Mouse (Mus musculus) forebrain, embryonic 13.5 days (tissue): ENCODE results near the gene Ntrk2. TPM values are rescaled to one million over a fixed set of nuclear protein-coding genes. Genes with fewer than 3 reads are reported as not detected.

Source experiments
- ATAC-seq: fragments of 200-750 bp; cut with Nextera tagmentation; 2 replicates; pipeline ENCODE4 v1.8.0; 2017
- H3K27ac ChIP-seq: fragments of 300-500 bp; sonication (generic); 2 replicates; pipeline ENCODE4 v1.5.1; 2015; ENCODE audit warnings: inconsistent platforms, mild to moderate bottlenecking, moderate library complexity
- H3K27me3 ChIP-seq: fragments of 300-500 bp; sonication (generic); 2 replicates; pipeline ENCODE4 v1.6.1; 2015; ENCODE audit warnings: mild to moderate bottlenecking, inconsistent platforms
- H3K36me3 ChIP-seq: fragments of 300-500 bp; sonication (generic); 2 replicates; pipeline ENCODE4 v1.6.1; 2015; ENCODE audit warnings: mild to moderate bottlenecking, inconsistent platforms; ENCODE audit not compliant: poor library complexity, severe bottlenecking
- H3K4me1 ChIP-seq: fragments of 300-500 bp; sonication (generic); 2 replicates; pipeline ENCODE4 v1.6.1; 2015; ENCODE audit warnings: inconsistent platforms
- H3K4me2 ChIP-seq: fragments of 300-500 bp; sonication (generic); 2 replicates; pipeline ENCODE4 v1.6.1; 2015; ENCODE audit warnings: inconsistent platforms, mild to moderate bottlenecking, moderate library complexity
- H3K4me3 ChIP-seq: fragments of 300-500 bp; sonication (generic); 2 replicates; pipeline ENCODE4 v1.5.1; 2015; ENCODE audit warnings: mild to moderate bottlenecking, inconsistent platforms
- H3K9ac ChIP-seq: fragments of 300-500 bp; sonication (generic); 2 replicates; pipeline ENCODE4 v1.6.1; 2015; ENCODE audit warnings: mild to moderate bottlenecking, inconsistent platforms
- H3K9me3 ChIP-seq: fragments of 300-500 bp; sonication (generic); replicated peaks from 2 replicates; pipeline ENCODE4 v1.6.1; 2016; ENCODE audit warnings: inconsistent platforms
- WGBS: fragments of 180-500 bp; shearing (Covaris S2); methylation state at CpG from one replicate; pipeline ENCODE4 v1.1.7; 2015; 5-methylcytosine and 5-hydroxymethylcytosine counted together
- polyA plus RNA-seq: library from polyadenylated mRNA; unstranded; fragments of >200 nt; fragmentation: Nextera tagmentation; extraction: Ambion mirVana; gene quantifications from 2 replicates; pipeline ENCODE4 v1.2.1, GENCODE M21; 2015

Ntrk2 gene
- polyA plus RNA-seq, 1 experiment from 2014 or later, result 51.4 TPM

DNA sequence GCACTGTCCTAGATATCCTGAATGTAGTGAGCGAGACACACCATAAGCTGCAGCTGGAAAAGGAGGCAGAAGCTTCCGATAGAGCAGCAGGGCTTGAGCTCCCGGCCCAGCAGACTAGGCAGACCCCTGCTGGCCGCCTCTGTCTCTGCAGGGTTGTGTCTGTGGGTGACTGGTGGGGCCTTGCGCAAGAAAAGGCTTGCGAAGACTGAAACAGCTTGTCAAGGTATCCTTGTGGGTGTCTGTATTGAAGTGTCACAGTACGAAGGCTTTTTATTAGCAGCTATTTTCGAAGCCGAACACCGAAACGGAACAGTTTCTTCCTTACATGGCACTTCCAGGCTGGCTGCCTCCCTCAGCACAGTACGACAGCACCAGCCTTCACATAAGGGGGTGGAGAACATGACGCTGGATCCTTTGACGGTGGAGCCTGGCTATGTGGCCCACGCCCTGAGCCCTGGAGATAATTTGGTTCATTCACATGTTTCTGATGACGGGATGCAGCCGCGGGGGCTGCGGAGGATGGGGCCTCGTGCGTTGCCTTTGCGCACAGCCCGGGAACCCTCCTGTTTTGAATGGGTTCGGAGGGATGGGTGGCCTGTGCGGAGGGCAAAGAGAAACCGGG lies 267.4 kb downstream of the Ntrk2 start:
- peak; percentile 92 for ATAC-seq
- Histone ChIP-seq H3K4me3 (no peak overlapping the region), H3K27me3 (peaks cover 15% of the 10 kb centered on the region; the same call in 1 of the 2 replicates), H3K4me2 (peak overlapping the region; percentile 40), H3K9me3 (no peaks in the 10 kb centered on the region), H3K4me1 (peaks cover 14% of the 10 kb centered on the region), H3K27ac (no peak overlapping the region), H3K9ac (peak overlapping the region; percentile 36; the same call in 1 of the 2 replicates), H3K36me3 (no peaks in the 10 kb centered on the region)
- 21% methylated on average over 26 of the region's 26 CpGs for WGBS

DNA sequence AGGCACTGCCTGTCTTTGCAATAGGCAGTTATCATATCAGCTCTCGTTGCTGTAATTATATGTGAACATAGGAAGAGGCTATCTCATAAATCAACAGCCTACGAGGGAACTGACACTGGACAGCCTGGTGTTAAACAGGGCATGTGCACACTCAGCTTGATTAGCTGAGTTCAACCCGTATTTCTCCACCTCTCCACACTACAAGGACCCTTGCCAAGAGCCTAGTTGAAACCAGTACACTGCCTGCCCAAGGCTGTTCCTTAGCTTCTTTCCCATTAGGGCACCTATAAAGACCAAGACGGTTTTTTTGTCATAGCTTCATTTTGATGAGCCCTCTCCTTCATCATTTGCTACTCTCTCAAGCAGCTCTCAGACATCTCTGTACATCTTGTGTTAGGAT lies 270.1 kb downstream of the Ntrk2 start:
- Histone ChIP-seq H3K4me3 (no peak overlapping the region), H3K9ac (no peak overlapping the region), H3K9me3 (no peaks in the 10 kb centered on the region), H3K27ac (no peak overlapping the region), H3K4me1 (peaks cover 29% of the 10 kb centered on the region), H3K4me2 (no peak overlapping the region), H3K36me3 (no peaks in the 10 kb centered on the region), H3K27me3 (peaks cover 15% of the 10 kb centered on the region; the same call in 1 of the 2 replicates)
- ATAC-seq, result no peak
- 80% methylated on average over 4 of the region's 4 CpGs for WGBS

- 14% methylated on average over 7 of the region's 7 CpGs for WGBS
- Histone ChIP-seq H3K4me3 (no peak overlapping the region), H3K27me3 (peaks cover 15% of the 10 kb centered on the region; the same call in 1 of the 2 replicates), H3K9ac (no peak overlapping the region), H3K9me3 (no peaks in the 10 kb centered on the region), H3K36me3 (no peaks in the 10 kb centered on the region), H3K4me2 (no peak overlapping the region), H3K4me1 (peaks cover 21% of the 10 kb centered on the region), H3K27ac (peak overlapping the region; percentile 58; the same call in 1 of the 2 replicates)
- peak; percentile 69 for ATAC-seq
These were observed 273.5 kb downstream of the Ntrk2 start for GRCm38 (mm10) chr13:59079761-59080461.

- ATAC-seq, result peak; percentile 38; the same call in 1 of the 2 replicates
- Histone ChIP-seq H3K27ac (no peak overlapping the region), H3K4me3 (no peak overlapping the region), H3K9ac (no peak overlapping the region), H3K36me3 (no peaks in the 10 kb centered on the region), H3K4me2 (no peak overlapping the region), H3K4me1 (peaks cover 21% of the 10 kb centered on the region), H3K9me3 (no peaks in the 10 kb centered on the region), H3K27me3 (peaks cover 13% of the 10 kb centered on the region; the same call in 1 of the 2 replicates)
- 19% methylated on average over 5 of the region's 5 CpGs for WGBS
These were observed 274.1 kb downstream of the Ntrk2 start for GRCm38 (mm10) chr13:59080468-59080867.

- Histone ChIP-seq H3K4me3 (no peak overlapping the region), H3K4me1 (peaks cover 46% of the 10 kb centered on the region), H3K27ac (no peak overlapping the region), H3K9ac (no peak overlapping the region), H3K27me3 (0 out of 2 replicates have a peak, but pooled peaks cover 8% of the 10 kb centered on the region), H3K9me3 (no peaks in the 10 kb centered on the region), H3K36me3 (no peaks in the 10 kb centered on the region), H3K4me2 (no peak overlapping the region)
- ATAC-seq, result no peak
- 88% methylated on average over 4 of the region's 4 CpGs for WGBS
These were observed 282.6 kb downstream of the Ntrk2 start for GRCm38 (mm10) chr13:59089016-59089415.

- Histone ChIP-seq H3K27me3 (peaks cover 13% of the 10 kb centered on the region; the same call in 1 of the 2 replicates), H3K9ac (peak overlapping the region; percentile 30; the same call in 1 of the 2 replicates), H3K4me2 (no peak overlapping the region), H3K27ac (peak overlapping the region; percentile 93), H3K36me3 (no peaks in the 10 kb centered on the region), H3K4me1 (peaks cover 55% of the 10 kb centered on the region), H3K9me3 (no peaks in the 10 kb centered on the region), H3K4me3 (no peak overlapping the region)
- peak; percentile 78 for ATAC-seq
- WGBS, result 9% methylated on average over 13 of the region's 13 CpGs
These were observed 285.0 kb downstream of the Ntrk2 start for GRCm38 (mm10) chr13:59091138-59091971.

GRCm38 (mm10) chr13:59092045-59092857 lies 285.9 kb downstream of the Ntrk2 start:
- H3K4me2 ChIP-seq, result peak overlapping the region; percentile 39
- no peaks in the 10 kb centered on the region for H3K36me3 ChIP-seq
- no peaks in the 10 kb centered on the region for H3K9me3 ChIP-seq
- peaks cover 52% of the 10 kb centered on the region for H3K4me1 ChIP-seq
- 15% methylated on average over 10 of the region's 10 CpGs for WGBS
- H3K4me3 ChIP-seq, result no peak overlapping the region
- peak; percentile 56 for ATAC-seq
- H3K27ac ChIP-seq, result peak overlapping the region; percentile 93
- H3K9ac ChIP-seq, result no peak overlapping the region
- H3K27me3 ChIP-seq, result peaks cover 13% of the 10 kb centered on the region; the same call in 1 of the 2 replicates

GRCm38 (mm10) chr13:59092858-59093154 lies 286.4 kb downstream of the Ntrk2 start:
- peaks cover 13% of the 10 kb centered on the region; the same call in 1 of the 2 replicates for H3K27me3 ChIP-seq
- peaks cover 52% of the 10 kb centered on the region for H3K4me1 ChIP-seq
- peak; percentile 90 for ATAC-seq
- no peaks in the 10 kb centered on the region for H3K36me3 ChIP-seq
- no peaks in the 10 kb centered on the region for H3K9me3 ChIP-seq
- H3K4me3 ChIP-seq, result no peak overlapping the region
- peak overlapping the region; percentile 93 for H3K27ac ChIP-seq
- H3K4me2 ChIP-seq, result peak overlapping the region; percentile 39
- WGBS, result 8% methylated on average over 4 of the region's 4 CpGs
- H3K9ac ChIP-seq, result no peak overlapping the region

GRCm38 (mm10) chr13:59094722-59095121 lies 288.4 kb downstream of the Ntrk2 start:
- 81% methylated on average over 7 of the region's 7 CpGs for WGBS
- Histone ChIP-seq H3K27me3 (peaks cover 7% of the 10 kb centered on the region; the same call in 1 of the 2 replicates), H3K9me3 (no peaks in the 10 kb centered on the region), H3K9ac (no peak overlapping the region), H3K4me3 (no peak overlapping the region), H3K27ac (peak overlapping the region; percentile 44), H3K4me1 (peaks cover 52% of the 10 kb centered on the region), H3K36me3 (no peaks in the 10 kb centered on the region), H3K4me2 (no peak overlapping the region)
- ATAC-seq, result no peak

- ATAC-seq, result no peak
- Histone ChIP-seq H3K36me3 (no peaks in the 10 kb centered on the region), H3K4me2 (no peak overlapping the region), H3K9ac (no peak overlapping the region), H3K9me3 (no peaks in the 10 kb centered on the region), H3K4me3 (no peak overlapping the region), H3K4me1 (peaks cover 45% of the 10 kb centered on the region), H3K27me3 (peaks cover 7% of the 10 kb centered on the region; the same call in 1 of the 2 replicates), H3K27ac (no peak overlapping the region)
- 45% methylated on average over 10 of the region's 10 CpGs for WGBS
These were observed 289.5 kb downstream of the Ntrk2 start for GRCm38 (mm10) chr13:59095811-59096391.

GRCm38 (mm10) chr13:59100086-59100485 lies 293.7 kb downstream of the Ntrk2 start:
- no peak overlapping the region for H3K27ac ChIP-seq
- H3K9ac ChIP-seq, result no peak overlapping the region
- H3K4me3 ChIP-seq, result no peak overlapping the region
- H3K27me3 ChIP-seq, result 0 out of 2 replicates have a peak, but pooled peaks cover 5% of the 10 kb centered on the region
- H3K36me3 ChIP-seq, result no peaks in the 10 kb centered on the region
- no peaks in the 10 kb centered on the region for H3K9me3 ChIP-seq
- H3K4me1 ChIP-seq, result peaks cover 9% of the 10 kb centered on the region
- no peak for ATAC-seq
- WGBS, result 51% methylated on average over 10 of the region's 10 CpGs
- no peak overlapping the region for H3K4me2 ChIP-seq
